Mouse (Mus musculus): ENCODE data around the gene Ints3.

DNA sequence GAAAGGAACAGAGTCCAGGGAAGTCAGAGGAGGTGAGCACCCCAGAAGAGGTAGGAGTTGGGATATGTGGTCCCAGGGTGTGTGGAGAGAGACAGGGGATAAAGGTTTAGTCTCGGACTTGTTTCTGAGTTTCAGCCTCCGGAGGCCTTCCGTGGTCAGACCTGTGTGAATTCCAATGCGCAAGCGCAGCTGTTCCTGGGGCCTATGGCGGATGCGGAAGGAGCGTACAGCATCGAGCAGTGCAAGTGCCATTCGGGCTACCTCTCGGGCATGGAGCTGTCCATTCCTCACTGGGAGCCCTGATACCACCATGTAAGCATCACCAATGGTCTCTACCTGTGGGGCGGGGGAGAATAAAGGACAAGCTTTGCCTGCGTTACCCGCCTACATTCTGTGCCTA lies 21.5 kb upstream of the Ints3 start:
- TF ChIP-seq CTCF (conservative IDR thresholded peaks at IDR 0.05; ENCODE audit: low read length) (no peak), NANOG (IDR thresholded peaks at IDR 0.05; ENCODE audit: borderline replicate concordance, low read length) (no peak)

Measured in E14TG2a.4 (cell line).